Comparison of ENCODE assay signal across 7 mouse cellular contexts in genomic region chr7:67372729-67373583, GRCm38 (mm10). TPM values are rescaled to one million over a fixed set of nuclear protein-coding genes. Genes with fewer than 3 reads are reported as not detected.
DNase-seq lines count a peak whose midpoint lies in the region; ATAC-seq lines count a peak whose summit lies in the region.

TSS of gene Mef2a (minus strand) at chr7:67372858.

- DNase-seq in adrenal gland, postnatal 14 days, result peak; percentile 98
- DNase-seq in embryonic facial prominence, embryonic 11.5 days (ENCODE audit: low spot score), result peak; percentile 96
- peak; percentile 95 for DNase-seq in kidney, adult 11 months
- DNase-seq in limb, embryonic 10.5 days (ENCODE audit: low spot score), result peak; percentile 96
- DNase-seq in spleen, adult 12 weeks (ENCODE audit: low spot score), result peak; percentile 90

- H3K9ac ChIP-seq in embryonic facial prominence, embryonic 11.5 days (replicated peaks; ENCODE audit: low read length), result peak within 1 kb of the TSS; percentile 99
- peak within 1 kb of the TSS; percentile 98 for H3K9ac ChIP-seq in midbrain, embryonic 13.5 days (replicated peaks)

- no peaks in the 10 kb centered on the region for H3K36me3 ChIP-seq in embryonic facial prominence, embryonic 11.5 days (replicated peaks; ENCODE audit: control insufficient read depth, insufficient read depth, low read depth, low read length)
- no peaks in the 10 kb centered on the region for H3K36me3 ChIP-seq in limb, embryonic 10.5 days
- no peaks in the 10 kb centered on the region for H3K36me3 ChIP-seq in midbrain, embryonic 13.5 days

- no peaks in the 10 kb centered on the region for H3K4me1 ChIP-seq in embryonic facial prominence, embryonic 11.5 days (ENCODE audit: control insufficient read depth, insufficient read depth, low read length)
- H3K4me1 ChIP-seq in limb, embryonic 10.5 days, result peaks cover 21% of the 10 kb centered on the region
- peaks cover 24% of the 10 kb centered on the region for H3K4me1 ChIP-seq in midbrain, embryonic 13.5 days (replicated peaks)

- peak within 1 kb of the TSS; percentile 97 for H3K27ac ChIP-seq in embryonic facial prominence, embryonic 11.5 days (replicated peaks; ENCODE audit: low read depth, low read length)
- H3K27ac ChIP-seq in limb, embryonic 10.5 days, result peak within 1 kb of the TSS; percentile 99
- peak within 1 kb of the TSS; percentile 100 for H3K27ac ChIP-seq in midbrain, embryonic 13.5 days

- no peaks in the 10 kb centered on the region for H3K27me3 ChIP-seq in embryonic facial prominence, embryonic 11.5 days (ENCODE audit: control insufficient read depth, insufficient read depth, low read length)
- H3K27me3 ChIP-seq in limb, embryonic 10.5 days (ENCODE audit: low read depth, poor library complexity, severe bottlenecking), result no peaks in the 10 kb centered on the region
- no peaks in the 10 kb centered on the region for H3K27me3 ChIP-seq in midbrain, embryonic 13.5 days

- H3K4me3 ChIP-seq in embryonic facial prominence, embryonic 11.5 days (ENCODE audit: low read depth, low read length), result peak within 1 kb of the TSS; percentile 80
- peak within 1 kb of the TSS; percentile 97 for H3K4me3 ChIP-seq in limb, embryonic 10.5 days
- peak within 1 kb of the TSS; percentile 93 for H3K4me3 ChIP-seq in midbrain, embryonic 13.5 days (replicated peaks)

- under 1% methylated on average over 77 of the region's 89 CpGs for WGBS in embryonic facial prominence, embryonic 11.5 days
- under 1% methylated on average over 83 of the region's 89 CpGs for WGBS in limb, embryonic 10.5 days
- WGBS in midbrain, embryonic 13.5 days, result under 1% methylated on average over 83 of the region's 89 CpGs

- ATAC-seq in embryonic facial prominence, embryonic 11.5 days (replicated peaks; ENCODE audit: insufficient number of reproducible peaks, low FRiP score, low TSS enrichment, low read depth), result peak; percentile 91
- peak; percentile 81 for ATAC-seq in granulocyte monocyte progenitor cell, adult 5-6 weeks (replicated peaks; ENCODE audit: poor library complexity, severe bottlenecking)
- peak; percentile 95 for ATAC-seq in midbrain, embryonic 13.5 days

- H3K9me3 ChIP-seq in embryonic facial prominence, embryonic 11.5 days (replicated peaks; ENCODE audit: control insufficient read depth, low read length), result no peaks in the 10 kb centered on the region
- no peaks in the 10 kb centered on the region for H3K9me3 ChIP-seq in limb, embryonic 10.5 days (replicated peaks)
- no peaks in the 10 kb centered on the region for H3K9me3 ChIP-seq in midbrain, embryonic 13.5 days

- peak within 1 kb of the TSS; percentile 98 for H3K4me2 ChIP-seq in embryonic facial prominence, embryonic 11.5 days (ENCODE audit: low read depth, low read length)
- peak within 1 kb of the TSS; percentile 90 for H3K4me2 ChIP-seq in midbrain, embryonic 13.5 days (replicated peaks)

RNA-seq across cellular contexts. Expression of gene Mef2a, which starts in this region (rescaled TPM):
- 67.5 and 69.8 TPM in 2 replicates for total RNA-seq in adrenal gland, postnatal 14 days (2021)
- polyA plus RNA-seq in embryonic facial prominence, embryonic 11.5 days (2014; fragmentation: Nextera tagmentation; extraction: Ambion mirVana), result 23.3 and 29.4 TPM in 2 replicates
- total RNA-seq in granulocyte monocyte progenitor cell, adult 5-6 weeks (2014; fragmentation: Nextera tagmentation), result 28.6 and 31.9 TPM in 2 replicates
- total RNA-seq in granulocyte monocyte progenitor cell, adult 5-6 weeks (2017), result 20.5 and 21.2 TPM in 2 replicates
- 16.7 and 22.4 TPM in 2 replicates for polyA plus RNA-seq in limb, embryonic 10.5 days (2016; fragmentation: Nextera tagmentation; extraction: Ambion mirVana)
- polyA plus RNA-seq in midbrain, embryonic 13.5 days (2015; fragmentation: Nextera tagmentation; extraction: Ambion mirVana), result 30.2 and 34.0 TPM in 2 replicates

Comparison
In these comparisons a context has a peak if more than half of its experiments do, and no peak if none do; other contexts are left out.
1. Peak in every context shown above with its lines: DNase-seq, ATAC-seq, H3K4me3 ChIP-seq and H3K27ac ChIP-seq.